Mouse (Mus musculus) left cerebral cortex, postnatal 10 days (tissue): Measurements from ENCODE around the gene Srr. TPM values are rescaled to one million over a fixed set of nuclear protein-coding genes. Genes with fewer than 3 reads are reported as not detected.

Source experiments
- DNase-seq, 2 experiments: peaks; one replicate each; pipeline ENCODE4 v3.0.0; 2021 to 2022; ENCODE audit warnings: low spot score in 2 of 2, mixed read lengths in 1 of 2; ENCODE audit errors: extremely low spot score in 1 of 2
- intact Hi-C: fragments of 180-260 bp; cut with DNase I; formaldehyde crosslinking; loops from one replicate; pipeline ENCODE4 v1.15.1; 2025
- microRNA-seq: library from miRNA; unstranded; fragments of <30 nt; microRNA quantifications from one replicate; pipeline ENCODE4 v1.2.0, GENCODE M21; 2022
- total RNA-seq, 2 experiments: library from RNA; stranded (reverse); gene quantifications; 2 replicates each; pipeline ENCODE4 v1.2.3; 2021

Gene Srr
- total RNA-seq, 2 experiments from 2014 or later: 99.9 to 101 TPM

GRCm38 (mm10) chr11:74868046-74868760 is 57.5 kb downstream of the Srr start:
- intact Hi-C loops: no loop called here
- DNase-seq: peak in 1 of 2 experiments; percentile 52

GRCm38 (mm10) chr11:74867181-74867580 is 58.6 kb downstream of the Srr start:
- intact Hi-C loops: no loop called here
- DNase-seq: peak in 1 of 2 experiments; percentile 21

GRCm38 (mm10) chr11:74866640-74867039 is 59.1 kb downstream of the Srr start:
- intact Hi-C loops: no loop called here
- peak; percentile 58 to 77 for DNase-seq

- intact Hi-C loops: no loop called here
- DNase-seq: peak in 1 of 2 experiments; percentile 27
Observed at GRCm38 (mm10) chr11:74865252-74865651, 60.5 kb downstream of the Srr start.

GRCm38 (mm10) chr11:74864421-74864820 is 61.3 kb downstream of the Srr start:
- peak in 1 of 2 experiments; percentile 15 for DNase-seq
- intact Hi-C loops: no loop called here

GRCm38 (mm10) chr11:74863471-74863870 is 62.3 kb downstream of the Srr start:
- intact Hi-C loops: no loop called here
- DNase-seq: peak in 1 of 2 experiments; percentile 47

GRCm38 (mm10) chr11:74862129-74862528 is 63.6 kb downstream of the Srr start:
- intact Hi-C loops: no loop called here
- DNase-seq: no peak

GRCm38 (mm10) chr11:74857756-74858155 is 68.0 kb downstream of the Srr start:
- intact Hi-C loops: no loop called here
- DNase-seq: peak in 1 of 2 experiments; percentile 26

Small RNAs within 50 kb of the gene (microRNA-seq; reads per million reads assigned to microRNA genes)
- gene Mir6926: 1.1 reads per million

Other genes starting within 250 kb of the Srr start
- 100 to 1,000 TPM; 481 to 489 TPM for gene Pafah1b1, start 201.3 kb downstream of the Srr start, total RNA-seq
- gene Mettl16, start 155.1 kb downstream of the Srr start, total RNA-seq: 10 to 100 TPM; 15.1 to 18.0 TPM
- 10 to 100 TPM; 33.5 to 34.9 TPM for gene Mnt, start 95.0 kb downstream of the Srr start, total RNA-seq
- 10 to 100 TPM; 60.5 to 65.2 TPM for gene Sgsm2, start 28.9 kb downstream of the Srr start, total RNA-seq
- 10 to 100 TPM; 36.4 to 38.5 TPM for gene Tsr1, start 27.9 kb downstream of the Srr start, total RNA-seq
- gene Smg6, start 125 bp downstream of the Srr start, total RNA-seq: 10 to 100 TPM; 21.8 to 24.9 TPM
- 1 to 10 TPM; 3.9 to 5.3 TPM for gene Hic1, start 243.6 kb upstream of the Srr start, total RNA-seq